Mouse (Mus musculus) megakaryocyte, embryonic 14.5 days (primary cell): ENCODE data around the gene 1700061G19Rik.

Experiments
- FLI1 ChIP-seq: IDR thresholded peaks from 2 replicates; pipeline ENCODE4 v1.6.1; 2012; ENCODE audit warnings: low read length, inconsistent platforms, mixed read lengths
- GATA1 ChIP-seq: IDR thresholded peaks from 3 replicates; pipeline ENCODE4 v1.6.1; 2012; ENCODE audit warnings: mixed read lengths, low read length, inconsistent platforms, borderline replicate concordance

GRCm38 (mm10) chr17:56934545-56935330 is 59.5 kb downstream of the 1700061G19Rik start:
- TF ChIP-seq GATA1 (no peak), FLI1 (no peak)
